Mouse (Mus musculus): ENCODE measurements around the gene Znrf1. TPM values are rescaled to one million over a fixed set of nuclear protein-coding genes. Genes with fewer than 3 reads are reported as not detected.

Gene Znrf1
- polyA plus RNA-seq, 1 experiment from 2014 or later, result 33.1 TPM

GRCm38 (mm10) chr8:111510401-111510800, 25.5 kb upstream of the Znrf1 start:
- 0 out of 2 replicates have a peak, but pooled peaks cover 2% of the 10 kb centered on the region for H3K36me3 ChIP-seq
- peak; percentile 85 for ATAC-seq (ENCODE audit: insufficient number of reproducible peaks, low FRiP score)
- H3K4me2 ChIP-seq, result peak overlapping the region; percentile 15; the same call in 1 of the 2 replicates
- 15% methylated on average over 4 of the region's 4 CpGs for WGBS
- H3K4me3 ChIP-seq, result no peak overlapping the region
- H3K27ac ChIP-seq (ENCODE audit: poor library complexity, severe bottlenecking), result peak overlapping the region; percentile 85
- H3K4me1 ChIP-seq (replicated peaks), result peaks cover 43% of the 10 kb centered on the region
- H3K27me3 ChIP-seq (replicated peaks), result no peaks in the 10 kb centered on the region
- H3K9ac ChIP-seq, result no peak overlapping the region
- no peaks in the 10 kb centered on the region for H3K9me3 ChIP-seq (replicated peaks)

GRCm38 (mm10) chr8:111512941-111513340, 23.0 kb upstream of the Znrf1 start:
- Histone ChIP-seq H3K4me3 (no peak overlapping the region), H3K4me1 (replicated peaks) (peaks cover 46% of the 10 kb centered on the region), H3K9ac (no peak overlapping the region), H3K4me2 (no peak overlapping the region), H3K36me3 (0 out of 2 replicates have a peak, but pooled peaks cover 6% of the 10 kb centered on the region), H3K27ac (ENCODE audit: poor library complexity, severe bottlenecking) (no peak overlapping the region), H3K9me3 (replicated peaks) (no peaks in the 10 kb centered on the region; the same call in 1 of the 2 replicates), H3K27me3 (replicated peaks) (no peaks in the 10 kb centered on the region)
- ATAC-seq (ENCODE audit: insufficient number of reproducible peaks, low FRiP score), result no peak
- WGBS, result 65% methylated on average over 7 of the region's 7 CpGs

GRCm38 (mm10) chr8:111513446-111513845, 22.5 kb upstream of the Znrf1 start:
- no peak overlapping the region for H3K4me3 ChIP-seq
- 78% methylated on average over 8 of the region's 8 CpGs for WGBS
- H3K27me3 ChIP-seq (replicated peaks), result no peaks in the 10 kb centered on the region
- no peak overlapping the region for H3K4me2 ChIP-seq
- 0 out of 2 replicates have a peak, but pooled peaks cover 6% of the 10 kb centered on the region for H3K36me3 ChIP-seq
- no peak overlapping the region for H3K27ac ChIP-seq (ENCODE audit: poor library complexity, severe bottlenecking)
- H3K9ac ChIP-seq, result no peak overlapping the region
- H3K4me1 ChIP-seq (replicated peaks), result peaks cover 41% of the 10 kb centered on the region
- no peaks in the 10 kb centered on the region; the same call in 1 of the 2 replicates for H3K9me3 ChIP-seq (replicated peaks)
- ATAC-seq (ENCODE audit: insufficient number of reproducible peaks, low FRiP score), result no peak

- no peak for ATAC-seq (ENCODE audit: insufficient number of reproducible peaks, low FRiP score)
- peaks cover 22% of the 10 kb centered on the region for H3K4me1 ChIP-seq (replicated peaks)
- peaks cover 3% of the 10 kb centered on the region; the same call in 1 of the 2 replicates for H3K9me3 ChIP-seq (replicated peaks)
- no peak overlapping the region for H3K9ac ChIP-seq
- no peaks in the 10 kb centered on the region for H3K27me3 ChIP-seq (replicated peaks)
- H3K4me3 ChIP-seq, result no peak overlapping the region
- 36% methylated on average over 7 of the region's 7 CpGs for WGBS
- H3K4me2 ChIP-seq, result no peak overlapping the region
- 0 out of 2 replicates have a peak, but pooled peaks cover 6% of the 10 kb centered on the region for H3K36me3 ChIP-seq
- H3K27ac ChIP-seq (ENCODE audit: poor library complexity, severe bottlenecking), result no peak overlapping the region
Observed at GRCm38 (mm10) chr8:111516451-111517035, 19.4 kb upstream of the Znrf1 start.

GRCm38 (mm10) chr8:111517466-111517865, 18.4 kb upstream of the Znrf1 start:
- Histone ChIP-seq H3K4me1 (replicated peaks) (peaks cover 22% of the 10 kb centered on the region), H3K36me3 (0 out of 2 replicates have a peak, but pooled peaks cover 6% of the 10 kb centered on the region), H3K27ac (ENCODE audit: poor library complexity, severe bottlenecking) (no peak overlapping the region), H3K9ac (no peak overlapping the region), H3K9me3 (replicated peaks) (peaks cover 3% of the 10 kb centered on the region; the same call in 1 of the 2 replicates), H3K4me2 (no peak overlapping the region), H3K4me3 (no peak overlapping the region), H3K27me3 (replicated peaks) (no peaks in the 10 kb centered on the region)
- ATAC-seq (ENCODE audit: insufficient number of reproducible peaks, low FRiP score), result no peak
- 90% methylated on average over 2 of the region's 2 CpGs for WGBS

- Histone ChIP-seq H3K4me3 (peak within 1 kb of the TSS; percentile 83), H3K36me3 (no peaks in the 10 kb centered on the region), H3K27me3 (replicated peaks) (no peaks in the 10 kb centered on the region), H3K4me1 (replicated peaks) (peaks cover 9% of the 10 kb centered on the region), H3K27ac (ENCODE audit: poor library complexity, severe bottlenecking) (no peak within 1 kb of the TSS), H3K4me2 (peak within 1 kb of the TSS; percentile 83), H3K9ac (peak within 1 kb of the TSS; percentile 75), H3K9me3 (replicated peaks) (peaks cover 3% of the 10 kb centered on the region; the same call in 1 of the 2 replicates)
- WGBS, result under 1% methylated on average over 34 of the region's 34 CpGs
- peak; percentile 100 for ATAC-seq (ENCODE audit: insufficient number of reproducible peaks, low FRiP score)
Observed at GRCm38 (mm10) chr8:111521713-111522429, 14.0 kb upstream of the Znrf1 start, which contains the start of gene Wdr59. Gene Wdr59, minus strand, starts transcription at chr8:111522092.

- Histone ChIP-seq H3K27me3 (replicated peaks) (no peaks in the 10 kb centered on the region; the same call in 1 of the 2 replicates), H3K36me3 (no peaks in the 10 kb centered on the region), H3K27ac (ENCODE audit: poor library complexity, severe bottlenecking) (no peak overlapping the region), H3K9ac (no peak overlapping the region), H3K4me3 (no peak overlapping the region), H3K4me1 (replicated peaks) (peaks cover 8% of the 10 kb centered on the region), H3K9me3 (replicated peaks) (no peaks in the 10 kb centered on the region), H3K4me2 (no peak overlapping the region)
- 69% methylated on average over 6 of the region's 6 CpGs for WGBS
- ATAC-seq (ENCODE audit: insufficient number of reproducible peaks, low FRiP score), result no peak
Observed at GRCm38 (mm10) chr8:111526403-111527024, 9.4 kb upstream of the Znrf1 start.

GRCm38 (mm10) chr8:111527149-111527548, 8.7 kb upstream of the Znrf1 start:
- Histone ChIP-seq H3K9me3 (replicated peaks) (no peaks in the 10 kb centered on the region), H3K4me2 (no peak overlapping the region), H3K27ac (ENCODE audit: poor library complexity, severe bottlenecking) (no peak overlapping the region), H3K4me3 (no peak overlapping the region), H3K27me3 (replicated peaks) (no peaks in the 10 kb centered on the region; the same call in 1 of the 2 replicates), H3K9ac (no peak overlapping the region), H3K36me3 (no peaks in the 10 kb centered on the region), H3K4me1 (replicated peaks) (peaks cover 10% of the 10 kb centered on the region)
- no peak for ATAC-seq (ENCODE audit: insufficient number of reproducible peaks, low FRiP score)
- WGBS, result 66% methylated on average over 8 of the region's 8 CpGs

GRCm38 (mm10) chr8:111528071-111528470, 7.8 kb upstream of the Znrf1 start:
- 77% methylated on average over 5 of the region's 5 CpGs for WGBS

GRCm38 (mm10) chr8:111531191-111531590, 4.7 kb upstream of the Znrf1 start:
- whole genome bisulfite sequencing, result 78% methylated on average over 12 of the region's 12 CpGs

More at GRCm38 (mm10) chr8:111528071-111528470, 7.8 kb upstream of the Znrf1 start:
- Histone ChIP-seq H3K9me3 (replicated peaks) (no peaks in the 10 kb centered on the region), H3K4me1 (replicated peaks) (peaks cover 10% of the 10 kb centered on the region), H3K9ac (no peak overlapping the region), H3K4me2 (no peak overlapping the region), H3K27me3 (replicated peaks) (no peaks in the 10 kb centered on the region; the same call in 1 of the 2 replicates), H3K36me3 (no peaks in the 10 kb centered on the region), H3K4me3 (no peak overlapping the region), H3K27ac (ENCODE audit: poor library complexity, severe bottlenecking) (no peak overlapping the region)
- no peak for ATAC-seq (ENCODE audit: insufficient number of reproducible peaks, low FRiP score)

GRCm38 (mm10) chr8:111531621-111532020, 4.3 kb upstream of the Znrf1 start:
- Histone ChIP-seq H3K27me3 (replicated peaks) (no peaks in the 10 kb centered on the region; the same call in 1 of the 2 replicates), H3K9me3 (replicated peaks) (no peaks in the 10 kb centered on the region), H3K4me1 (replicated peaks) (peaks cover 10% of the 10 kb centered on the region), H3K4me2 (no peak overlapping the region), H3K36me3 (no peaks in the 10 kb centered on the region), H3K9ac (no peak overlapping the region), H3K4me3 (no peak overlapping the region), H3K27ac (ENCODE audit: poor library complexity, severe bottlenecking) (no peak overlapping the region)
- no peak for ATAC-seq (ENCODE audit: insufficient number of reproducible peaks, low FRiP score)
- 77% methylated on average over 17 of the region's 17 CpGs for WGBS

More at GRCm38 (mm10) chr8:111531191-111531590, 4.7 kb upstream of the Znrf1 start:
- Histone ChIP-seq H3K36me3 (no peaks in the 10 kb centered on the region), H3K27me3 (replicated peaks) (no peaks in the 10 kb centered on the region; the same call in 1 of the 2 replicates), H3K9me3 (replicated peaks) (no peaks in the 10 kb centered on the region), H3K4me3 (no peak overlapping the region), H3K4me1 (replicated peaks) (peaks cover 10% of the 10 kb centered on the region), H3K9ac (no peak overlapping the region), H3K27ac (ENCODE audit: poor library complexity, severe bottlenecking) (no peak overlapping the region), H3K4me2 (no peak overlapping the region)
- no peak for ATAC-seq (ENCODE audit: insufficient number of reproducible peaks, low FRiP score)

Measured in heart, embryonic 12.5 days (tissue).